Mouse (Mus musculus) MEL (cell line): ENCODE data around the gene Map3k15. TPM values are rescaled to one million over a fixed set of nuclear protein-coding genes. Genes with fewer than 3 reads are reported as not detected.

Source experiments
- DNase-seq: peaks from one replicate; pipeline ENCODE4 v3.0.0; 2011; ENCODE audit warnings: low read depth, low spot score
- H3K27ac ChIP-seq: 2 replicates; pipeline ENCODE4 v1.5.1; 2012; ENCODE audit warnings: low read depth, mild to moderate bottlenecking, control low read depth, low read length, moderate library complexity; ENCODE audit not compliant: control insufficient read depth
- H3K27me3 ChIP-seq, 2 experiments: fragments of 150-350 bp in 1 of 2; sonication (generic) in 1 of 2; 2 replicates each; pipeline ENCODE4 v1.6.1; 2012; ENCODE audit warnings: low read length in 2 of 2, mild to moderate bottlenecking in 2 of 2, improper control_type of control experiment in 1 of 2, moderate library complexity in 1 of 2; ENCODE audit not compliant: insufficient read depth in 2 of 2, control insufficient read depth in 1 of 2
- H3K36me3 ChIP-seq, 2 experiments: 2 replicates each; pipeline ENCODE4 v1.6.1; 2012 to 2014; ENCODE audit warnings: low read length in 2 of 2, improper control_type of control experiment in 1 of 2, inconsistent platforms in 1 of 2, mild to moderate bottlenecking in 1 of 2; ENCODE audit not compliant: insufficient read depth in 2 of 2, control insufficient read depth in 1 of 2
- H3K4me1 ChIP-seq, 2 experiments: fragments of 150-350 bp in 1 of 2; sonication (generic) in 1 of 2; 2 replicates each; pipeline ENCODE4 v1.6.1; 2012; ENCODE audit warnings: low read length in 2 of 2, improper control_type of control experiment in 1 of 2, mild to moderate bottlenecking in 1 of 2; ENCODE audit not compliant: insufficient read depth in 2 of 2, control insufficient read depth in 1 of 2
- H3K4me3 ChIP-seq, 2 experiments: fragments of 150-350 bp in 1 of 2; sonication (generic) in 1 of 2; 2 replicates each; pipeline ENCODE4 v1.5.1; 2012; ENCODE audit warnings: low read depth in 2 of 2, low read length in 2 of 2, mild to moderate bottlenecking in 2 of 2, moderate library complexity in 2 of 2, control low read depth in 1 of 2, improper control_type of control experiment in 1 of 2; ENCODE audit not compliant: control insufficient read depth in 1 of 2, insufficient read depth in 1 of 2
- H3K79me2 ChIP-seq: 2 replicates; pipeline ENCODE4 v1.6.1; 2012; ENCODE audit warnings: mild to moderate bottlenecking, low read length, moderate library complexity; ENCODE audit not compliant: control insufficient read depth, poor library complexity, insufficient read depth
- H3K9ac ChIP-seq: 2 replicates; pipeline ENCODE4 v1.6.1; 2012; ENCODE audit warnings: low read depth, mild to moderate bottlenecking, control low read depth, low read length, moderate library complexity; ENCODE audit not compliant: control insufficient read depth, poor library complexity, severe bottlenecking
- H3K9me3 ChIP-seq: fragments of 150-350 bp; sonication (generic); replicated peaks from 2 replicates; pipeline ENCODE4 v1.6.1; 2012; ENCODE audit warnings: mild to moderate bottlenecking, low read length, improper control_type of control experiment, moderate library complexity; ENCODE audit not compliant: insufficient read depth
- E2F4 ChIP-seq: IDR thresholded peaks from 2 replicates; pipeline ENCODE4 v1.6.1; 2011; ENCODE audit warnings: low read depth, low read length, improper control_type of control experiment, borderline replicate concordance
- ELF1 ChIP-seq: IDR thresholded peaks from 2 replicates; pipeline ENCODE4 v1.6.1; 2014; ENCODE audit warnings: low read depth, mild to moderate bottlenecking, inconsistent platforms, low read length, improper control_type of control experiment, moderate library complexity
- GABPA ChIP-seq: IDR thresholded peaks from 2 replicates; pipeline ENCODE4 v1.6.1; 2012; ENCODE audit warnings: low read depth, mild to moderate bottlenecking, inconsistent platforms, low read length, improper control_type of control experiment, moderate library complexity
- GATA1 ChIP-seq: IDR thresholded peaks from 2 replicates; pipeline ENCODE4 v1.6.1; 2011; ENCODE audit warnings: low read depth, low read length, improper control_type of control experiment
- JUND ChIP-seq: IDR thresholded peaks from 2 replicates; pipeline ENCODE4 v1.6.1; 2011; ENCODE audit warnings: low read depth, mild to moderate bottlenecking, improper control_type of control experiment, low read length
- KAT2A ChIP-seq: conservative IDR thresholded peaks from 2 replicates; pipeline ENCODE4 v1.6.1; 2012; ENCODE audit warnings: low read depth, low read length, improper control_type of control experiment, inconsistent platforms
- MAZ ChIP-seq: IDR thresholded peaks from 2 replicates; pipeline ENCODE4 v1.6.1; 2012; ENCODE audit warnings: low read depth, mild to moderate bottlenecking, inconsistent platforms, low read length, improper control_type of control experiment
- MYB ChIP-seq: IDR thresholded peaks from 2 replicates; pipeline ENCODE4 v1.6.1; 2011; ENCODE audit warnings: mild to moderate bottlenecking, low read depth, low read length, improper control_type of control experiment
- POLR2A ChIP-seq, 2 experiments: IDR thresholded peaks; 2 replicates each; pipeline ENCODE4 v1.6.1; 2011 to 2012; ENCODE audit warnings: low read length in 2 of 2, mild to moderate bottlenecking in 2 of 2, control low read depth in 1 of 2, improper control_type of control experiment in 1 of 2, low read depth in 1 of 2, moderate library complexity in 1 of 2; ENCODE audit not compliant: control insufficient read depth in 1 of 2, insufficient read depth in 1 of 2, poor library complexity in 1 of 2
- TAL1 ChIP-seq: IDR thresholded peaks from 2 replicates; pipeline ENCODE4 v1.6.1; 2012; ENCODE audit warnings: mild to moderate bottlenecking, inconsistent platforms, low read length, moderate library complexity, mixed read lengths
- TCF12 ChIP-seq: IDR thresholded peaks from 2 replicates; pipeline ENCODE4 v1.6.1; 2014; ENCODE audit warnings: low read depth, mild to moderate bottlenecking, inconsistent platforms, low read length, improper control_type of control experiment, moderate library complexity
- ZMIZ1 ChIP-seq: IDR thresholded peaks from 2 replicates; pipeline ENCODE4 v1.6.1; 2012; ENCODE audit warnings: low read depth, mild to moderate bottlenecking, inconsistent platforms, low read length, improper control_type of control experiment, moderate library complexity
- ZNF384 ChIP-seq: IDR thresholded peaks from 2 replicates; pipeline ENCODE4 v1.6.1; 2012; ENCODE audit warnings: low read depth, mild to moderate bottlenecking, inconsistent platforms, low read length, improper control_type of control experiment
- polyA plus RNA-seq, 2 experiments: library from polyadenylated mRNA; stranded (reverse) in 1 of 2; unstranded in 1 of 2; fragments of >175 nt in 1 of 2; fragments of >200 nt in 1 of 2; gene quantifications; 2 replicates each; pipeline versions ENCODE4 v1.2.1 to v1.2.4; 2012; ENCODE audit warnings: low replicate concordance in 2 of 2, low read depth in 1 of 2; ENCODE audit not compliant: insufficient read length in 2 of 2, insufficient read depth in 1 of 2, missing spikeins in 1 of 2
- total RNA-seq: library from RNA; depleted of rRNA; stranded (reverse); fragments of 300-350 nt; gene quantifications from 2 replicates; pipeline ENCODE4 v1.2.3, GENCODE M21; 2012

The Map3k15 gene
- total and polyA plus RNA-seq, 3 experiments: 14.8 to 16.9 TPM; not detected in 1

DNA sequence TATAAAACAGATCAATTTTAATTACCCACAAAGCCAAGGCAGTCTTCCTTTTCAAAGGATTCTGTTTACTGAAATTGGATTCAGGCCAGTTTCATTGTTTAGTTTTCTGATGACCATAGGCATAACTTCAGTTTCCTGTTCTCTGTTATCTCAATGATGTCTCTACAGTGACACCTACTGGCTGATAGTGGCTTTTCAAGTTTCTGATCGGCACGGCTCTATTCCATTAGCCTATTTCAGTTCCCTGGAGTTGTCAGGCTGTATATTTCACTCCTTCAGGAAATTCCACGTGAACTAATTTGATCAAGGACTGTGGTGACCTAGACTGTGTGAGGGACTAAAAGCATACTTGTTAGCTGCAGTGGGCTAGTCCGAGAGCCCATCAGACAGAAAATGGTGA, 25.0 kb upstream of the Map3k15 start (continued):
- TF ChIP-seq E2F4: no peak
- TF ChIP-seq, all 39 proteins: peak for 7

DNA sequence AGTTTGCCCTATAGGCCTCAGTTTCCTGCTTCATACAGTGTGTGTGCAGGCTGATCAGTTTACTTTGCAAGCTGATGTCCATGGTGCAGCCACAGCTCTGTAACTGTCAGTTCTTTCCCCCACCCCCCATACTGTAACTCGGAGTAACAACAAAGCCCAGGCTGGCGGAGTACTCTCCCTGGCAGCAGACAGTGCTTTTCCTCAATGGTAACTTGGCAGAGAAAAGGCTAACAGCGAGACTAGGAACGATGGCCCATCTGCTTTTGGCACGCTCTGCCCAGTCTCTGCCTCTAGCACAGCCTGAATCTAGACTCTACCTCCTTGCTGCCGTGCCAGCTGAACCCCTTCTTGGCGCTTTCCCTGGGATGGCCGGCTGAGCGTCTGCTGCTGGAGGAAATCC, 24.3 kb upstream of the Map3k15 start:
- DNase-seq: no peak

DNA sequence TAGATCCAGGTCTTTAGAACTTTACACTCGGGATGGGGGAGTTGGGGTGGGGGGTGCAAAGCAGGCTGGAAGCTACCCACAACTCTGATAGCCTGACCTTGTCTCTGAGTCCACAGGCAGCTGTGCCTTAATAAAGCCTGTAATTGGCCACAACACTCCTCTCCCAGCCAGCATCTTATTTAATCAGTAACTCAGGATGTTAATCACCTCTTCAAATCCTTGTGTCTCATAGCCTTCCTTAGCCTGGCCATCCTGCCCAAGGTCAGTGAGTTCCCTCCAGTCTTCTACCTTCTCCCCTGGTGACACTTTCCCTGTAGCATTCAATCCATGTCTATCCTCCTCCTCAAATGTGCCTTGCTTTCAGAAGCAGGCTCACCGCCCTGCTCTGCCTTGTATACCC, 19.2 kb upstream of the Map3k15 start:
- H3K27ac ChIP-seq: no peak overlapping the region
- no peaks in the 10 kb centered on the region for H3K27me3 ChIP-seq
- no peaks in the 10 kb centered on the region for H3K79me2 ChIP-seq
- peaks cover 9 to 11% of the 10 kb centered on the region in 2 experiments for H3K4me1 ChIP-seq
- H3K4me3 ChIP-seq: no peak overlapping the region
- H3K36me3 ChIP-seq: peaks cover 0 to 6% of the 10 kb centered on the region in 2 experiments; a peak in 2 of 4 replicates
- DNase-seq: no peak
- no peak overlapping the region for H3K9ac ChIP-seq
- no peak for TF ChIP-seq ZMIZ1
- TF ChIP-seq GABPA: no peak
- no peak for TF ChIP-seq ELF1
- no peak for TF ChIP-seq GATA1
- no peak for TF ChIP-seq POLR2A (IDR thresholded peaks at IDR 0.05; ENCODE audit: control insufficient read depth in 1 of 2, insufficient read depth in 1 of 2, low read depth in 1 of 2, low read length in 2 of 2, poor library complexity in 1 of 2)
- TF ChIP-seq KAT2A: no peak
- no peaks in the 10 kb centered on the region for H3K9me3 ChIP-seq

More for the DNA sequence above, 24.3 kb upstream of the Map3k15 start:
- Histone ChIP-seq H3K27me3 (no peaks in the 10 kb centered on the region), H3K4me3 (no peak overlapping the region), H3K36me3 (peaks cover 0 to 4% of the 10 kb centered on the region in 2 experiments; a peak in 2 of 4 replicates), H3K9ac (no peak overlapping the region), H3K27ac (no peak overlapping the region), H3K79me2 (no peaks in the 10 kb centered on the region), H3K9me3 (no peaks in the 10 kb centered on the region), H3K4me1 (peaks cover 8% of the 10 kb centered on the region in 2 experiments)
- TF ChIP-seq TAL1 (no peak), POLR2A (IDR thresholded peaks at IDR 0.05; ENCODE audit: control insufficient read depth in 1 of 2, insufficient read depth in 1 of 2, low read depth in 1 of 2, low read length in 2 of 2, poor library complexity in 1 of 2) (no peak), TCF12 (no peak), MAZ (no peak), MYB (no peak), ZMIZ1 (no peak)

DNA sequence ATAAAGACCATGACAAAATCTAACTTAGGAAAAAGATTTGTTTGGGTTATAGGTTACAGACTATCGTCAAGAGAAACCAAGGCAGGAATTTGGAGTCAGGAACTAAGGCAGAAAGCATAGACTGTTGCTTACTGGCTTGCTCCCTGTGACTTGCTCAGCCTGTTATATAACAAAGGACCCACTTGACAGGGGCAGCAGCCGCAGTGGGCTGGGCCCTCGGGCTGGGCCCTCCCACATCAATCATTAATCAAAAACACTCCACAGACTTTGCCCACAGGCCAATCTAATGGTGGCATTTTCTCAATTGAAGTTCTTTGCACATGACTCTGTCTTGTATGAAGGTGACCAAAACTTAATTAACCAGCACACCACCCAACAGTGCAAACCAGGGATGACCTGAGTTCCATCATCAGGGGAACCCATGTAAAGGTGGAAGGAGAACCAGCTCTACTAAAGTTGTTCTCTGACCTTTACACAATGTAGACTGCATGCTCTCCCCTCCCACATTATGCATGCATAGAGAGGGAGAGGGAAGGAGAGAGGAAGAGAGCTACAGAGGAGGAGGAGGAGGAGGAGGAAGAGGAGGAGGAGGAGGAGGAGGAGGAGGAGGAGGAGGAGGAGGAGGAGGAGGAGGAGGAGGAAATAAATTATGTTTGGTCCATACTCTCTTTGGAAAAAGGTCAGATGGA, 17.0 kb upstream of the Map3k15 start:
- H3K9me3 ChIP-seq: no peaks in the 10 kb centered on the region
- H3K36me3 ChIP-seq: peaks cover 0 to 7% of the 10 kb centered on the region in 2 experiments; a peak in 2 of 4 replicates
- no peak overlapping the region for H3K4me3 ChIP-seq
- H3K27ac ChIP-seq: no peak overlapping the region
- TF ChIP-seq ZNF384 (no peak), KAT2A (no peak), JUND (no peak), POLR2A (IDR thresholded peaks at IDR 0.05; ENCODE audit: control insufficient read depth in 1 of 2, insufficient read depth in 1 of 2, low read depth in 1 of 2, low read length in 2 of 2, poor library complexity in 1 of 2) (no peak)
- H3K9ac ChIP-seq: no peak overlapping the region
- H3K4me1 ChIP-seq: peaks cover 2 to 7% of the 10 kb centered on the region in 2 experiments; a peak in 2 of 4 replicates
- no peaks in the 10 kb centered on the region for H3K27me3 ChIP-seq
- no peaks in the 10 kb centered on the region for H3K79me2 ChIP-seq
- no peak for DNase-seq
